Mouse (Mus musculus): ENCODE measurements around the gene Plk5. TPM values are rescaled to one million over a fixed set of nuclear protein-coding genes. Genes with fewer than 3 reads are reported as not detected.

The Plk5 gene
- polyA plus RNA-seq, 1 experiment from 2014 or later = 0.16 TPM

- H3K9me3 ChIP-seq = no peaks in the 10 kb centered on the region
- peak within 1 kb of the TSS; percentile 87 for H3K4me3 ChIP-seq
- H3K27me3 ChIP-seq (ENCODE audit: insufficient read depth, poor library complexity, severe bottlenecking) = no peaks in the 10 kb centered on the region
- peaks cover 50% of the 10 kb centered on the region for H3K4me1 ChIP-seq
- peak; percentile 92 for DNase-seq (ENCODE audit: low spot score)
- peak within 1 kb of the TSS; percentile 94 for H3K27ac ChIP-seq
- WGBS = 5% methylated on average over 49 of the region's 61 CpGs
- H3K36me3 ChIP-seq = peaks cover 51% of the 10 kb centered on the region
Observed at GRCm38 (mm10) chr10:80387522-80387959, 31.3 kb downstream of the Plk5 start, which contains the start of gene Mex3d. Gene Mex3d (minus strand): TSS chr10:80387659.

- WGBS = 40% methylated on average over 2 of the region's 2 CpGs
- H3K27me3 ChIP-seq (ENCODE audit: insufficient read depth, poor library complexity, severe bottlenecking) = no peaks in the 10 kb centered on the region
- H3K4me1 ChIP-seq = peaks cover 46% of the 10 kb centered on the region
- peaks cover 51% of the 10 kb centered on the region for H3K36me3 ChIP-seq
- H3K4me3 ChIP-seq = peak overlapping the region; percentile 87
- H3K9me3 ChIP-seq = no peaks in the 10 kb centered on the region
- no peak for DNase-seq (ENCODE audit: low spot score)
- peak overlapping the region; percentile 94; the same call in 1 of the 2 replicates for H3K27ac ChIP-seq
Observed at GRCm38 (mm10) chr10:80388731-80389130, 32.5 kb downstream of the Plk5 start.

- peaks cover 51% of the 10 kb centered on the region for H3K36me3 ChIP-seq
- H3K9me3 ChIP-seq = no peaks in the 10 kb centered on the region
- H3K4me1 ChIP-seq = peaks cover 45% of the 10 kb centered on the region
- WGBS = 77% methylated on average over 4 of the region's 4 CpGs
- DNase-seq (ENCODE audit: low spot score) = no peak
- no peak overlapping the region for H3K4me3 ChIP-seq
- no peak overlapping the region for H3K27ac ChIP-seq
- H3K27me3 ChIP-seq (ENCODE audit: insufficient read depth, poor library complexity, severe bottlenecking) = no peaks in the 10 kb centered on the region
Observed at GRCm38 (mm10) chr10:80389185-80389708, 33.0 kb downstream of the Plk5 start.

GRCm38 (mm10) chr10:80390697-80391096 is 34.4 kb downstream of the Plk5 start:
- Histone ChIP-seq H3K36me3 (peaks cover 60% of the 10 kb centered on the region), H3K4me1 (peaks cover 30% of the 10 kb centered on the region), H3K27me3 (ENCODE audit: insufficient read depth, poor library complexity, severe bottlenecking) (no peaks in the 10 kb centered on the region), H3K4me3 (no peak overlapping the region), H3K27ac (no peak overlapping the region), H3K9me3 (no peaks in the 10 kb centered on the region)
- WGBS = 87% methylated on average over 9 of the region's 9 CpGs
- no peak for DNase-seq (ENCODE audit: low spot score)

- no peak for DNase-seq (ENCODE audit: low spot score)
- WGBS = 91% methylated on average over 5 of the region's 5 CpGs
- Histone ChIP-seq H3K4me3 (no peak overlapping the region), H3K4me1 (peaks cover 27% of the 10 kb centered on the region), H3K27me3 (ENCODE audit: insufficient read depth, poor library complexity, severe bottlenecking) (no peaks in the 10 kb centered on the region), H3K27ac (no peak overlapping the region), H3K36me3 (peaks cover 78% of the 10 kb centered on the region), H3K9me3 (no peaks in the 10 kb centered on the region)
Observed at GRCm38 (mm10) chr10:80392687-80393086, 36.4 kb downstream of the Plk5 start.

GRCm38 (mm10) chr10:80395025-80395627 is 38.9 kb downstream of the Plk5 start:
- Histone ChIP-seq H3K27ac (no peak overlapping the region), H3K4me3 (0 out of 2 replicates have a peak overlapping the region, but pooled peaks have one; percentile 15), H3K27me3 (ENCODE audit: insufficient read depth, poor library complexity, severe bottlenecking) (no peaks in the 10 kb centered on the region), H3K4me1 (peaks cover 29% of the 10 kb centered on the region), H3K9me3 (no peaks in the 10 kb centered on the region), H3K36me3 (peaks cover 76% of the 10 kb centered on the region)
- no peak for DNase-seq (ENCODE audit: low spot score)
- WGBS = 95% methylated on average over 35 of the region's 35 CpGs

GRCm38 (mm10) chr10:80396822-80397523 is 40.7 kb downstream of the Plk5 start:
- peaks cover 65% of the 10 kb centered on the region for H3K36me3 ChIP-seq
- H3K27me3 ChIP-seq (ENCODE audit: insufficient read depth, poor library complexity, severe bottlenecking) = no peaks in the 10 kb centered on the region
- H3K9me3 ChIP-seq = no peaks in the 10 kb centered on the region
- H3K4me1 ChIP-seq = peaks cover 41% of the 10 kb centered on the region
- H3K27ac ChIP-seq = peak overlapping the region; percentile 99
- peak overlapping the region; percentile 89 for H3K4me3 ChIP-seq
- no peak for DNase-seq (ENCODE audit: low spot score)
- WGBS = 91% methylated on average over 11 of the region's 11 CpGs

- Histone ChIP-seq H3K9me3 (no peaks in the 10 kb centered on the region), H3K4me3 (peak overlapping the region; percentile 89), H3K4me1 (peaks cover 41% of the 10 kb centered on the region), H3K27ac (peak overlapping the region; percentile 99), H3K36me3 (peaks cover 65% of the 10 kb centered on the region), H3K27me3 (ENCODE audit: insufficient read depth, poor library complexity, severe bottlenecking) (no peaks in the 10 kb centered on the region)
- no peak for DNase-seq (ENCODE audit: low spot score)
- 64% methylated on average over 8 of the region's 8 CpGs for WGBS
Observed at GRCm38 (mm10) chr10:80397524-80398173, 41.4 kb downstream of the Plk5 start.

GRCm38 (mm10) chr10:80398174-80398535 is 41.9 kb downstream of the Plk5 start:
- H3K9me3 ChIP-seq = no peaks in the 10 kb centered on the region
- no peaks in the 10 kb centered on the region for H3K27me3 ChIP-seq (ENCODE audit: insufficient read depth, poor library complexity, severe bottlenecking)
- H3K36me3 ChIP-seq = peaks cover 65% of the 10 kb centered on the region
- peak overlapping the region; percentile 89 for H3K4me3 ChIP-seq
- 10% methylated on average over 1 of the region's 1 CpGs for WGBS
- H3K27ac ChIP-seq = peak overlapping the region; percentile 99
- DNase-seq (ENCODE audit: low spot score) = no peak
- peaks cover 41% of the 10 kb centered on the region for H3K4me1 ChIP-seq

GRCm38 (mm10) chr10:80398719-80399190 is 42.5 kb downstream of the Plk5 start:
- Histone ChIP-seq H3K27ac (peak overlapping the region; percentile 99), H3K27me3 (ENCODE audit: insufficient read depth, poor library complexity, severe bottlenecking) (no peaks in the 10 kb centered on the region), H3K36me3 (peaks cover 65% of the 10 kb centered on the region), H3K9me3 (no peaks in the 10 kb centered on the region; the same call in 1 of the 2 replicates), H3K4me3 (peak overlapping the region; percentile 89), H3K4me1 (peaks cover 40% of the 10 kb centered on the region)
- WGBS = under 1% methylated on average over 59 of the region's 59 CpGs
- DNase-seq (ENCODE audit: low spot score) = peak; percentile 99

GRCm38 (mm10) chr10:80399191-80399972 is 43.1 kb downstream of the Plk5 start, which contains the start of gene Mbd3:
Gene Mbd3 (minus strand): TSS chr10:80399550.
- H3K27me3 ChIP-seq (ENCODE audit: insufficient read depth, poor library complexity, severe bottlenecking) = no peaks in the 10 kb centered on the region
- H3K27ac ChIP-seq = peak within 1 kb of the TSS; percentile 99
- H3K36me3 ChIP-seq = peaks cover 65% of the 10 kb centered on the region
- H3K4me1 ChIP-seq = peaks cover 36% of the 10 kb centered on the region
- peak within 1 kb of the TSS; percentile 89 for H3K4me3 ChIP-seq
- H3K9me3 ChIP-seq = no peaks in the 10 kb centered on the region; the same call in 1 of the 2 replicates
- DNase-seq (ENCODE audit: low spot score) = peak; percentile 100
- WGBS = under 1% methylated on average over 82 of the region's 82 CpGs

All from heart, embryonic 10.5 days (tissue).